Mouse (Mus musculus) hematopoietic stem cell, adult 5-6 weeks (primary cell): ENCODE results near the gene Spaar. TPM values are rescaled to one million over a fixed set of nuclear protein-coding genes. Genes with fewer than 3 reads are reported as not detected.
A peak's percentile ranks its signal among the peaks of the same experiment; 100 is the strongest.

Experiments used
- ATAC-seq, 2 experiments: fragments of 125-278 bp in 1 of 2; replicated peaks in 1 of 2; 2 replicates each; pipeline ENCODE4 v1.8.0; 2016 to 2017; ENCODE audit warnings: inconsistent platforms in 2 of 2, mild to moderate bottlenecking in 2 of 2, moderate number of reproducible peaks in 2 of 2, low read depth in 1 of 2, moderate TSS enrichment in 1 of 2; ENCODE audit not compliant: low FRiP score in 2 of 2, poor library complexity in 2 of 2, severe bottlenecking in 2 of 2, insufficient read depth in 1 of 2, low TSS enrichment in 1 of 2
- total RNA-seq: library from RNA; stranded (forward); fragments of 172-1452, 232-1000 nt; gene quantifications from 2 replicates; pipeline ENCODE4 v1.2.3, GENCODE M21; 2017

The Spaar gene
- total RNA-seq, 1 experiment from 2014 or later = not detected

DNA sequence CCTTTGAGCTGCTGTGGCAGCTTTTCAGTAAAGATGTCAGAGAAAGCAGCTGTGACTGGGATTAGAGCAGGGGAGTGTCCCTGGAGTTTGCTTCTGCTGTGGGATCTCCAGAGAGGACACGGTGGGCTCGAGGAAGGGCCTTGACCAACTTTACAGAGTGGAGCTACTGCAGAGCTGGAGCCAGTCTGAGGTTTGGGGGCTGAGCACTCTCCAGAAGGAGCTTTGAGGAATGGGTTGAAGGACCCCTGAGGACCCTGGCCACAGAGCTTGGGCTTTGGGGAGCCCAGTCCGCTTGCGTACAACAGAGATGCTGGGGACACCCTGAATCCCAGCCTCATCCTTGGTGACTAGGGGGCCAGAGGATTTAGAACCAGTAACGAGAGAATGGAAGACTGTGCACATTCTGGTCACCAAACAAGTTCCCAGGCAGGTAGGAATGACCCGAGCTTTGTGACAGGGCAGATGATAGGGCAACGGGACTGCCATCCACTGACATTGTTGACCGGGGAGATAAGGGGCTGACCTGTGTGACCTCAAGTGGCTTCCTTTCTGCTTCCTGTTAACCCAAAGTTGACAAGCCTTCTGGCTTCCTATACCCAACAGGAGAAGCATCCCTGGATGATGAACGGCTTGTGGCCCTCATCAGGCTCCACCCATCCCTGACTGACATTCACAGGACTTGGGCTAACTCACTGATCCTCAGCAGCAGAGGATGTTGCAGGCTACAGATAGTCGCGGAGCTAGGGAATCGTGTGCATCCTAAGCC, 3.4 kb upstream of the Spaar start:
- no peak for ATAC-seq

DNA sequence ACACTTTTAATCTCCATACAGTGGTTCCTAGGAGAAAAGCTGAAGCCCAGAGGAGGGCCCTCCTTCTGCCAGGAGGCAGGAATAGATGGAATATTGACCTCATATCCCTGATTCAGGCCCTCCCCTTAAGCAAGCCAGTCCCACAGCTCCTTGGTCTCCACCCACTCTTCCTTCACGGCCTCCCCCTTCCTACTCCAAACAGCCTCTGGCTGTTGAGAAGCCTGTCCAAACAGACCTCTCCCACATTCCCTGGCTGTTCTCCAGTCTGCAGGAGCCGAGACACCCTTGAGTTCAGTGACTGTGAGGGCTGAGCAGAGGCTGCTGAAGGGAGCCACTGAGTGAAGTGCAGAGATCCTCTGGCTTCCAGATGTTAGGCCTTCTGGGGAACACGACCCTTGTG, 2.8 kb upstream of the Spaar start, which contains the start of gene Hrct1:
Gene Hrct1, plus strand, starts transcription at position 194 of the 400 bp plus-strand sequence.
- no peak for ATAC-seq

DNA sequence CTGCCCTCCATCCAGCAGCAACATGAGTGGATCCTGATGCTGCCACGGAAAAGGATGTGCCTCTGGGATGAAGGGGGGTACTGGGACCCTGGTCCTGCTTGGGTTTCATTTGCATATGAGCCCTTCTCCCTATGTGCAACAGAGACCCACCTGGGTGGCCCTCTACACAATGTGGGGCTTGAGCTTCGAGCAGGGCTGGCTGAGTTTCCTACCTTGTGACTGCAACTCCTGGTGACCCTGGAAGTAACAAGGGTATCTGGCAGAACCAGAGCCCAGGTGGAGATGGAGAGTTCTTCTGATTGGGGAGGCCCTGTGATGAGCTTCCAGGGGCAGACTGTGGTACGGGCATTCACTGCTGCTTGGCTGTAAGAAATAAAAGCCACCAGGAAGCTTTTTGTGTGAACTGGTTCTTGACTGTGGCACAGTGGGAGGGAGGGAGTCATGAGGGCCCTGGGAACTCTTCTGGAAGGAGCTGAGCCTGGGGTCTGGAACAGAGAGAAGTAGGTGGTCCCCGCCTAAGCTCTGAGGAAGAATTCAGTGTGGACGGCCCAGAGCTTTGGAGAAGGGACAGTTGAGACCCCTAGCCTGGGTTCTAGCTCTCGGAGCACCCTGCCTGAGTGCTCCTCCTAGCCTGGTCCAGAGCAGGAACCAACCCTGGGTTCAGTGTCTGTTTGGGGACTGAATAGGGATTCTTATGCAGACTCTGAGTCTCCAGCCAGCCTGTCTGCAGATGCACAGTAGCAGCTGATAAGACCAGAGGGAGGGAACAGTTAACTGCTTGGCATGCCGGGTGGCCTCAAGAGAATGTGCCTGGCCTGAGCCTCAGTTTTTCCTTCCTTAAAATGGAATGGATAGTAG, 1.9 kb upstream of the Spaar start:
- no peak for ATAC-seq

DNA sequence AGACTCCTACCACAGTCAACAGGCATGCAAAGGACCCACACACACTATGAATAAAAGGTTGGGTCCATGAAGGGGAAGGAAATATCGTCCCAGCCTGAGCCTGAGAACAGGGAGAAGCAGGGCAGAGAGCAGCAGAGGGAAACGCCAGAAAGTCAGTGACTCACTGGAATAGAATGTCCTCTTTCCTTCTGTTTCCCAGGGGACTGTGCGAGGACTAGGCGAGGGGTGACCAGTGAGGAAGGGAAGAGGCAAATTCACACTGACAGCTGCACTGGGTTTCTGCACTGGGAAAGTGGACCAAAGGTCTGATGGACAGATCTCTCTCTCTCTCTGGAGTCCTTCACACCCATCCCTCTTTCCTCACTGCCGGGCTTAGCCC, 1.3 kb upstream of the Spaar start:
- ATAC-seq = no peak

DNA sequence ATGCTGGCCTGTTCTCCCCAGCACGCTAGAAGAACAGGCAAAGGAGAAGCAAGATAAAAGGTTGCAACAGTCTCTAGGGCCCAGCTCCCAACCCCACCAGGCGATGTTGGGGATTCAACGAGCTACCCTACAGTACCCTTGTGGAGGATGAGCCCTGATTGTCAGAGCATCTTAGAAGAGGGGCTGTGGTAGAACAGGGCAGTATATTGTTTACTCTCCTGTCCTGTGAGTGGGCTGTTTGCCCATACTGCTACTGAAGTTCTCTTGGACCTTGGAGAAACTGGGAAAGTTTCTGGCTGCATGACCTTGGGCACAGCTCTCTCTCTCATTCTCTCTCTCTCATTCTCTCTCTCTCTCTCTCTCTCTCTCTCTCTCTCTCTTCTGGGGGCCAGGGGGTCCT, 708 bp upstream of the Spaar start:
- ATAC-seq = no peak

DNA sequence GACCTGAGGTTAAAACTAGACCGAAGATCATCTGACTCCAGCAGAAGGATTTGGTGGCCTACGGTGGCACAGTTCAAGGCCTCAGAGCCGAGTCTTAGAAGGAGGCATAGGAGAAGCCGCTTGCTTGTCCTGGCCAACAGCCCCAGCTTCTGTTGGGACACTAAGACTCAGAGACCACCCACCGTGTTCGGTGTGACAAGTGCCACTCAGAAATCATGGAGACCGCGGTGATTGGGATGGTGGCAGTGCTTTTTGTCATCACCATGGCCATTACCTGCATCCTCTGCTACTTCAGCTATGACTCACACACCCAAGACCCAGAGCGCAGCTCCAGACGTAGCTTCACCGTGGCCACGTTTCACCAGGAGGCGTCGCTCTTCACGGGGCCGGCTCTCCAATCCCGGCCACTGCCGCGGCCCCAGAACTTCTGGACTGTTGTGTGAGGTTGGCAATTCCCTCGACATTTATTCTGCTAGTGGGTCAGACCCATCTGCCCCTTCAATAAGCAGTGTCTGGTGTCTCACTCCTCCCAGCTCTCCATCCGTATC, 990 bp downstream of the Spaar start:
- no peak for ATAC-seq

DNA sequence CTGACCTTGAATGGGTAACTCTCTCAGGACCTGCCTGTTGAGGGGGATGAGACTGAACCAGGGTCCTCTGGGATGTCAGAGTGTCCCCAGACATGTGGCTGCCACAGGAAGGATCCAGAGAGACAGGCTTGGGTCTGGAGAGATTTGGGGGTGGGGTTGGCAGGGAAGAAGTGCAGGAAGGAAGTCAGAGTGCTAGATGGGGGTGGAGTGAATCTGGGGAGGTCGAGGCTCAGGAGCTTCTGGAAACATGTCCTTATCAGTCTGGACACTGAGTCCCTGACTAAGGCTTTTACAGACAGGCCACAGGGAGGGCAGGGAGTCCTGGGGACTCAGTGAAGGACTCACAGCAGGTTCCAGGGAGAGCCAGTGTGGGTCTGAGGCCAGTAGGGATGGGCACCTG, 2.3 kb downstream of the Spaar start:
- ATAC-seq = no peak

DNA sequence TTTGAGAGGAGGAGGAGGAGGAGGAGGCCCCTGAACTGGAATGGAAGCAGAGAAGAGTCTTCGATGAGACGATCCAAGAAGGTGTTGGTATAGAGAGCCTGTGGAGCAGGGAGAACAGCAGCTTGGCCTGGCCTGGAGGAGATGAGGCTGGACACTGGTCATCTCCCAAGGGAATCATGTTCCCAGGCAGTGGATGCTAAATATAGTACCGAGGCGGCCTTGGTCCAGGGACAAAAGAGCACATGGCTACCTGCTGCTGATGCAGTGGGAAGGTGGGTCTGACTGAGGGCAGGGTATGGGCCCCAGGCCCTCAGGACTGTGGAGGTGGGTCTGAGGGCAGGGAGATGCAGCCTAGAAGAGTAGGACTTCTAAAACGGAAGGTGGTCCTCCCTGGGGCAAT, 3.4 kb downstream of the Spaar start:
- no peak for ATAC-seq

DNA sequence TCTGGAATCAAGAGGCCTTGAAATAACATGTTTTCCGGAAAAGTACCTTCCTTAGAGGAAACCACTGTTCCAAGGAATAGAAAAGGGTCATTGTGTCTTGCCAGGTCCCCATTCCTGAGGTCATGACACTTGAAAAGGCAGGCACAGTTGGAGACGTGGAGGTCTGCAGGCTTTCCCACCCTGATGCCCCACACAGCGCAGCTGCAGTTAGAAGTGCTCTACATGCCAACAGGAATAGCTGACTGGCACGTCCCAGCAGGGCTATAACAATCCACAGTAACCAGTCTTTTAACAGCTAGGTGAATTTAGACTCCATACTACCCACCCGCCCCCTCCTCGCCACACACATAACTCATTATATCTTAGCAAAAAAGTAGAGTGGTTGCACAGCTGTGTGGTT, 7.3 kb downstream of the Spaar start:
- no peak for ATAC-seq

DNA sequence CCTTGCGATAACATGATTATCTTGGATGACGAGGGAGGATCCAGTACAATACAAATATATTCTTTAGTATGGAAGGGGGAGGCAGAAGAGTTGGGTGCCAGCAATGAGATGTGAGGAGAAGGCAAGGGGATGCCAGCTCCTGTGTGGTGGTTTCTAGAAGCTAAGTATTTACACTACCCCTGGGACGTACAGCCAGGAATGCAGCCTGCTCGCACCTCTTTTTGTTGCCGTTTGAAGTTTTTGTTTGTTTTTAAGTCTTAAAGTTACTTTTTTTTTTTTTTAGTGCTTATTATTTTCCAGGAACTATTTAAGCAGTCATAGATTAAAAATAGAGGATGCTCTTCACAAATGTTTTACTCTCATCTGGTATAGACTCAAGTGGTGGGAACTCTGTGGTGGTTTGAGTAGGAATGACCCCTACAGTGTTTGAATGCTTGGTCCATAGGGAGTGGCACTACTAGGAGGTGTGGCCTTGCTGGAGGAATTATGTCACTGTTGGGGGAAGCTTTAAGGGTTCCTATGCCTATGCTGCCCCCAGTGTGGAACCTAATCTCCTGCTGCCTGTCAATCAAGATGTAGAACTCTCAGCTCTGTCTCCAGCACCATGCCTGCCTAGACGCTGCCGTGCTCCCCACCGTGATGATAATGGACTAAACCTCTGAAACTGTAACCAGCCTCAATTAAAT, 9.3 kb downstream of the Spaar start:
- no peak for ATAC-seq

DNA sequence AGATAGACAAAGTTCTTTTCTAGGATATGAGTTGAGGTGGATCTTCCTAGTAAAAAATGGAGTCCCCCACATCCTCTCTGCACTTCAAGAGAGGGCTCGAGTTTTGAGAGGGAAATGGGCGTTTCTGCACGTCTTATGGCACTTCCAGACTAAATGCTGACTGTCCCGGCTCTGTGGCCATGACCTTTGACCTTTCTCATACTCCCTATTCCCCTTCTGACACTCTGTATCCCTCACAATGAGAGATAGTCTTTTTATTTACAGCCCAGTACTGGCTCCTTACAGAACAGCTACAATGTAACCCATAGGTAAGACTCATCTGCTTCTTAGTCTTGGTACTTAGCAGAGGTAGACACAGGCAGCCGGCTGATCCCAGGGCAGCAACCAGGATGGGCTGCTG, 11.7 kb downstream of the Spaar start:
- ATAC-seq = no peak

DNA sequence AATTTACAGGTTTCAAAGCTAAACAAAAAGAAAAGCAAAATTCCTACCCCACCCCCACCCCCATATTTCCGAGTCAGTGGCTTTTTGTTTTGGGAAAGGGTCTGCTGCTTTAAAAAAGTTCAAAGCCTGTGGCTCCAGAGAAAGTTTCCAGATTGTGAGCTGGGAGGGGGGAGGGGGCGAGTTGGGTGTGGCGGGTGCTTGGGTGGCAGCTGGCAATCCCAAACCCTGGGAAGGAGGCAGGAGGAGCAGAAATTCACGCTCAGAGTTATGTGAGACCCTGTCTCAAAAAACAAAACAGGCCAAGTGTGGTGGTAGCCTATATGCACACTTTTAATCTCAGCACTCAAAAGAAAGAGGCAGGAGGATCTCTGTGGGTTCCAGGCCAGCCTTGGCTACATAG, 12.8 kb downstream of the Spaar start:
- no peak for ATAC-seq

DNA sequence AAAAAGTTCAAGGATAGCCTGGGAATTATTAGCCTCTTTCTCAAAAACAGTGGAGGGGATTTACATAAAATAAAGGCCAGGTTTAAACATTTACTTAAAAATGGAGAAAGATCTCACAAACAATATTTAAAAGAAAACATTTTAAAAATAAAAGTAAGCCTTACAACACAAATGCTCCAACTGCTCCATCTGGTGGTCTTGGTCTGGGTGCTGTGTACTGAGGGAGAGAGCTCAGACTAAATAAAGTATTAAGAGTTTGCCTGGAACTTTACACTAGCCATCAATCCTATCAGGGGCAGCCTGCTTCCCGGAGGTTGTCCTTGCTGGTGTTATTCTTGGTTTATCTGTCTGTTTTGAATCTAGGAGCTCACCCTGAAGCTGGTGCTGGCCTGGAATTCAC, 13.3 kb downstream of the Spaar start:
- ATAC-seq = no peak

DNA sequence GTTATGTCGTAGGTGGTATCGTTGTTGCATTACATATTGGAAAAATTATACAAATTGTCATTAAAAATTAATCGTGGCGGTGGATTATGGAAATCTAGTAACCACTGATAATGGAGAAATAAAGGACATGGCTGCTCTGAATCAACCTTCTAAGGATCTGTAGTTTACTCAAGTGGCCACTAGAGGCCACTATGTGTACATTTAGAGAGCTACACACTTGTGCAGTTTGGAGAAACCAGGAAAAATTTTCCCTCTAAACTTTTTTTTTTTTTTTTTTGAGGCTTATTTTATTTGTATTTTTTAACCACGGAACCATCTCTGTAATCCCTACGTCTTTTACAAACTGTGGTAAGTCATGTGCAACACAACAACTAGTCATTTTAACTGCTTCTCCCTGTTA, 15.4 kb downstream of the Spaar start:
- peak; percentile 22 to 48; a peak in 2 of 4 replicates for ATAC-seq

DNA sequence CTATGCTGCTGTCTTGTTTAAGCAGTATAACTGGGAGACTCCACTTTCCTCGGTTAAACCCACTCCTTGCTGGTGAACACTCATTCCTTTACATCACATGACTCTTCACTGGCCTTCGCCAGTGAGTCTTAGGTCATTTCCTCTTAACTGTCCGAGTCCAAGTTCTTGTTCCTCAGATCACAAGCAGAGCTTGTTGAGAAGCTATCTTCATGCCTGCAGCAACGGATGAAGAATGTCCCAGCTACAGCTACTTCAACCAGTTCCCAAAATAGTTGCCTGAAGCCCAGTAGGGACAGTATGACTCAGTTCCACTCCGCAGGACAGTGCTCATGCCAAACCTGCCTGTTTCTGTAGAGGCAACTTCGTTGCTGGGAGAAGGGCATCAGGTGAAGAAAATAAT, 27.4 kb downstream of the Spaar start:
- ATAC-seq = no peak

DNA sequence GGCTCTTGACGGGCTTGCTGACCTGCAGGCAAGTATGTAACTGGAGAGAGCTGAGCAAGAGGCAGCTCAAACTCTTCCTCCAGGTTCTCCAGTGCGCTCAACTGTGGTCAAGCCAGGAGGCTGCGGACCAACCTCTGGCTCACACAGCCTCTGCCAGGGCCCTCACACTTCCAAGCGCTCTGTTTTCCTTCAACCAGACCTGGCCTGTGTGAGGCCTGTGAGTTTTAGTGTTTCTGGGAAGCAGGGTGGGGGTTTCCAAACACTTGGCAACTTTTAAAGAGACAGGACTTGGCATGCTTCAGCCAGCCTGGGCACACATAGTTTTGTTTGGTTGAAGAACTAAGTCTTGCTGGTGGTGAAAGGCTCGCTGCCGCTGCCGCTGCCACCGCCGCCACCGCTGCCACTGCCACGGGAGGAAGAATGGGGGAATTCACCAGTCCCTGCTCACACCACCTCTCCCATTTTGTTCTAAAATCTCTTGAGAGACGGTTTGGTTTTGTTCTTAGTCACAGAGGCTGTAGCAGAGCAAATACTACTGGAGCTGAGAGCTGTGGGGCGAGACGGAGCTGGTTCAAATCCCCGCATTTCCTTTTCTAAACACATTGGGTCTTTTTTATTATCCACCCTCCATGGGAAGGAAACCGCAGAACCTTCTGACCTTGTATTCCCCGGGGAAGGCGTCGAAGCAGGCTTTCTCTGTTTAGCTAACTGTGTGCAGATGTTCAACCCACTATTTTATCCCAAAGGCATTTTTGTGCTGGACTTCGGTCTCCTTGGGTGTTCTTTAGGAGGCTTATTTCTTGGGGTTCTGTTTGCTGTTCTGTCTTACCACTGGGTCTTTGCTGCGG, 30.0 kb downstream of the Spaar start:
- ATAC-seq = no peak

DNA sequence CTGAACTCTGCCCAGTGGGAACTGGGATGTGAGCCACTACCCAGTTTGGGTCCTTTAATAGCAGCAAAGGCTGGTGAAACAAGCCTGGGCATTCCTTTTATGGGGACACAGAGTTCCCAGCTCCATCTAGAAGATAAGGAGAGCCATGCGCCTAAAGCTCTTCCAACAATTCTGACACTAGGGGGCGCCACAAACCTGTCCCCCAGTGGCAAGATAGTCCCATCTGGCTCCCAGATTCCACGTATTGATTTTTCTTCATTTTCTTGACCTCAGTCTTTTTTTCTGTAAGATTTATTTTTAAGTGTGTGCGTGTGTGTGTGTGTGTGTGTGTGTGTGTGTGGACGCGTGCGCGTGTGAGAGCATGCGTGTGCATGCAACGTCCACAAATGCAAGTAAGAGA, 30.6 kb downstream of the Spaar start:
- no peak for ATAC-seq
